Mouse (Mus musculus): ENCODE data around the gene Hydin. TPM values are rescaled to one million over a fixed set of nuclear protein-coding genes. Genes with fewer than 3 reads are reported as not detected.

Hydin gene
- polyA plus RNA-seq, 1 experiment: not detected

DNA sequence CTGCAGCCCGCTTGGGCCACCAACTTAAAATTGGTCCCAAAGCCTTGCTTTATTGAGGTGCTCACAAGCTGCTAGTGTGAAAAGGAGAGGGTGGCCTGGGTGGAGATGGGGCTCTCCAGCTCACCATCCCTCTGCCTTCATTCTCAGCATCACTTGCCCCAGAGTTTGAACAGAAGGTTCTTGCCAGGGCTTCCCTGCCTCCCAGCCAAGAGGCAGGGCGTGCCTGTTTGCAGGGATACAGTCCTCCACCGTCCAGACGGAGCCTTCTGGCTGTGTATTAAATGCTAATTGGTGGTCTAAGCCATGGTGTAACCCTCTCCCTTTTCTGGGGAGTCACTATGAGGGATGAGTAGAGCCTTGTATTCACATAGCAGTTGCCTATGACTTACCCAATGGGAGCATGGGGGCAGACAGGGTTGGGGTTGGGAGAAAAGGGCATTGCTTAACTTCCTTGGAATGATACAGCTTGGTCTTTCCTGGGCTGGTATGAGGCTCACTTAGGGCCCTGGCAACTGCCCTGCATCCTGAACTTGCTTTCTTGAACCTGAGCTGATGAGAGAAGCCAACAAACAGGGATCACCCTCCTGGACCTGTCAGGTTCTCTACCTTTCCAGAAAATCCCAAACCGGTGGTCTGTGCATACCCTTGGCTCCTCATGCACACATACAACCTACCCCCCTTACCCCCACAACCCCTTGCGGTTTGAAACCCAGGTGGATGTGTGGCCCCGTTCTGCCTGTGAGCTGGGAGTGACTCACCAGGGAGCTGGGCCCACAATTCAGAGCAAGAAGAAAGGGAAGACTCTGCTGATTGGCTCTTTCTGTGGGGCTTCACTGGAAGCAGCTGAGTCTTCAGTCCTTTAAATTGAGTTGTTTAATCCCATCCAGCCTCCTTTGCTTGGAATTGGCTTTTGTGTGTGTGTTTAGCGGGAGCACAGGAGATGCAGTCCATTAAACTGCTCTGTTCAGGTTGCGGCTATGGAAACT lies 387.6 kb downstream of the Hydin start:
- no peak for TF ChIP-seq GATA1 (IDR thresholded peaks at IDR 0.05; ENCODE audit: low read length)

DNA sequence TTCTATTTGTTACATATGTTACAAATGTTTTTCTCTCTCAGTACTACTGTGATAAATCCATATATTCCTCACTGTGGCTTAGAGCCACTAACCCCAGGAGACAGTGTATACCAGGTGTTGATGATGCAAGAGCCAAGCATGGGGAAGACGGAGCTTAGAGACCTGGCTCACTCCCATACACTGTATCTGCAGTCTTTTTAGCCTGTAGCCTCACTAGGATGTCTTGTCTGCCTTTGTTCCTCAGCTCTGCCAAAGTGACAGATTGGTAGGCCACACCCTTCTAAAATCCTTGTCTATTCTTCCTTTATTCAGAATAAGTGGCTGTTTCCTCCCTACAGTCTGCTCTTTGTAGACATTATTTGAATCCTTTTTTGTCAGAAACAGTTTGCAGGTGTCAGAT lies 389.1 kb downstream of the Hydin start:
- TF ChIP-seq GATA1 (IDR thresholded peaks at IDR 0.05; ENCODE audit: low read length): no peak

DNA sequence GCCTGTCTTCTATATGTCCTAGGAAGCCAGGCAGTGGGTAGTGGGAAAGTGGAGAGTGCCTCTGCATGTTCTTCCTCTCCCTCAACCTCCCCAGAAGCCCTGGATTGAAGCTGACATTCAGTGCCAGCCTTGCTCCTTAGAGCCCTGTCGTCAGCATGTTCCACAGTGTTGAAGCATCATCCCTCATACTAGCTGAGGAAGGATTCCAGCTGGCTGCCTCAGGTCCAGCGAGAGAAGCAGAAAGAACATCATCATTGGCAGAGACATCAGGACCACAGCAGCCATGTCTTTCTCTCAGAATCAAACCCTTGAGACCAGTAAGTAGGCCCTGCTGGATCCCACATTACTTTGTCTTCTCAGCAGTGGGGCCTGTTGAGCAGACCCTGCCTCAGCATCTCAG lies 390.9 kb downstream of the Hydin start:
- TF ChIP-seq GATA1 (IDR thresholded peaks at IDR 0.05; ENCODE audit: low read length): no peak

Other genes starting within 250 kb of the Hydin start
- not detected in 2 replicates for gene Chst4, start 227.2 kb upstream of the Hydin start, polyA plus RNA-seq (2012)
- not detected in 2 replicates for gene Zfp612, start 187.2 kb upstream of the Hydin start, polyA plus RNA-seq (2012)
- not detected in 2 replicates for gene Gm21964, start 165.8 kb upstream of the Hydin start, polyA plus RNA-seq (2012)
- not detected in 2 replicates for gene Gm17720, start 164.2 kb upstream of the Hydin start, polyA plus RNA-seq (2012)
- not detected in 2 replicates for gene Calb2, start 98.8 kb upstream of the Hydin start, polyA plus RNA-seq (2012)
- gene Cmtr2, start 51.3 kb upstream of the Hydin start, polyA plus RNA-seq (2012): 1.2 and 1.4 TPM in 2 replicates

Measured in G1E-ER4 (cell line).